10 mouse cellular contexts compared by ENCODE assay signal in genomic region chr5:113504654-113505053, GRCm38 (mm10). TPM values are rescaled to one million over a fixed set of nuclear protein-coding genes. Genes with fewer than 3 reads are reported as not detected.
DNase-seq lines count a peak whose midpoint lies in the region; ATAC-seq and TF ChIP-seq lines count a peak whose summit lies in the region.
"Had no signal": no experiment of that assay in that cellular context is flagged by ENCODE, and none has a peak within 500 bp of the region (broad histone marks: within the 10 kb centered on the region; RNA-seq: fewer than 3 reads in every experiment).

No protein-coding gene starts in this region.

- H3K36me3 ChIP-seq in forebrain, embryonic 13.5 days (ENCODE audit: poor library complexity, severe bottlenecking) = no peaks in the 10 kb centered on the region
- H3K36me3 ChIP-seq in midbrain, embryonic 12.5 days = no peaks in the 10 kb centered on the region
- H3K36me3 ChIP-seq: lung, embryonic 15.5 days had no signal

- peaks cover 32% of the 10 kb centered on the region for H3K4me1 ChIP-seq in forebrain, embryonic 13.5 days
- H3K4me1 ChIP-seq in midbrain, embryonic 12.5 days = peaks cover 39% of the 10 kb centered on the region

- no peak for TF ChIP-seq CTCF in left cerebral cortex, adult 2 months (IDR thresholded peaks at IDR 0.05)

- 14% methylated on average over 4 of the region's 4 CpGs for WGBS in forebrain, embryonic 13.5 days
- 24% methylated on average over 4 of the region's 4 CpGs for WGBS in midbrain, embryonic 12.5 days

- intact Hi-C loops in left cerebral cortex, adult 2 months (cut with DNase I) = no loop called here

- H3K27me3 ChIP-seq in forebrain, embryonic 13.5 days = no peaks in the 10 kb centered on the region
- H3K27me3 ChIP-seq in midbrain, embryonic 12.5 days = peaks cover 4% of the 10 kb centered on the region; the same call in 1 of the 2 replicates
- H3K27me3 ChIP-seq: lung, embryonic 15.5 days had no signal

- no peaks in the 10 kb centered on the region for H3K9me3 ChIP-seq in forebrain, embryonic 13.5 days (replicated peaks)
- no peaks in the 10 kb centered on the region for H3K9me3 ChIP-seq in midbrain, embryonic 12.5 days
- H3K9me3 ChIP-seq: lung, embryonic 15.5 days had no signal

- H3K9ac ChIP-seq in forebrain, embryonic 13.5 days = peak overlapping the region; percentile 26; the same call in 1 of the 2 replicates
- no peak overlapping the region for H3K9ac ChIP-seq in midbrain, embryonic 12.5 days (replicated peaks)
- H3K9ac ChIP-seq: lung, embryonic 15.5 days had no signal

- H3K4me2 ChIP-seq in forebrain, embryonic 13.5 days = no peak overlapping the region
- H3K4me2 ChIP-seq in midbrain, embryonic 12.5 days (replicated peaks) = no peak overlapping the region
- H3K4me2 ChIP-seq: lung, embryonic 15.5 days had no signal

- DNase-seq in 3T3-L1 (ENCODE audit: low read depth, low spot score) (peak; percentile 13), adipocyte (ENCODE audit: low spot score) (no peak)
- DNase-seq in cerebellum, postnatal 10 days = peak; percentile 75 to 85
- no peak for DNase-seq in thymus, postnatal 25 days
- no peak for DNase-seq in left cerebral cortex, adult 2 months (ENCODE audit: extremely low spot score in 1 of 2, low spot score in 2 of 2)
- no peak for DNase-seq in layer of hippocampus, postnatal 10 days (ENCODE audit: low spot score in 2 of 2)

- H3K4me3 ChIP-seq in forebrain, embryonic 13.5 days = no peak overlapping the region
- no peak overlapping the region for H3K4me3 ChIP-seq in midbrain, embryonic 12.5 days
- H3K4me3 ChIP-seq in left cerebral cortex, adult 2 months = no peak overlapping the region
- H3K4me3 ChIP-seq: lung, embryonic 15.5 days had no signal

- peak overlapping the region; percentile 64 for H3K27ac ChIP-seq in forebrain, embryonic 13.5 days
- peak overlapping the region; percentile 90 for H3K27ac ChIP-seq in midbrain, embryonic 12.5 days (replicated peaks)
- H3K27ac ChIP-seq in left cerebral cortex, adult 2 months = no peak overlapping the region
- H3K27ac ChIP-seq: lung, embryonic 15.5 days had no signal

- ATAC-seq in forebrain, embryonic 13.5 days = peak; percentile 53
- peak; percentile 31 for ATAC-seq in midbrain, embryonic 12.5 days (ENCODE audit: low FRiP score, low read depth)

RNA-seq across cellular contexts. Expression of gene Wscd2, which starts 14.5 kb away (rescaled TPM):
- polyA plus RNA-seq in forebrain, embryonic 13.5 days (2015; fragmentation: Nextera tagmentation; extraction: Ambion mirVana) = 4.7 and 6.9 TPM in 2 replicates
- 14.2 and 16.0 TPM in 2 replicates for polyA plus RNA-seq in midbrain, embryonic 12.5 days (2016; fragmentation: Nextera tagmentation; extraction: Ambion mirVana)
- 10 to 100 TPM; 54.5 to 65.7 TPM for total RNA-seq in left cerebral cortex, adult 2 months (2021)
- 10 to 100 TPM; 58.0 to 63.4 TPM for total RNA-seq in layer of hippocampus, postnatal 10 days (2021)
- total RNA-seq: MEL had no signal

Comparison
In these comparisons a context has a peak if more than half of its experiments do, and no peak if none do; other contexts are left out.
1. DNase-seq: peak in 3T3-L1 (single experiment) and cerebellum, postnatal 10 days (2 of 2); none in thymus, postnatal 25 days (single experiment), left cerebral cortex, adult 2 months (0 of 2), layer of hippocampus, postnatal 10 days (0 of 2) and adipocyte (single experiment).